In the genomic region with DNA sequence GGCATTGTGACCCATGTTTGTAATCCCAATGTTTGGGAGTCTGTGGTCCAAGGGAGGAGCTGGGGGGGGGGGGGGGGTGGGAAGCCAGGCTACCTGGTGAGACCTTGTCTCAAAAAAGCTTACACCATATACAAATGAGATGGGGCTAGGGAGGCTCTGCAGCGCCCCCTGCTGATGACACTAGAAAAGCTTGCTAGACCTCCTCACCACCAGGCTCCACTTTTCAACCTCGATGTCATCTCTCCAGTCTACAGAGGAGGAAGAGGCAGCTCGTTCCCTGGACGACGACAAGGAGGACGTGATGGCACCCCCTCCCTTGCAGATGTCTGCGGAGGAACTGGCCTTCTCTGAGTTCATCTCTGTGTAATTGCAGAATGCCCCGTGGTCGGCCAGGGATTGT, we compare ENCODE assay signal across 8 mouse cellular contexts. TPM values are rescaled to one million over a fixed set of nuclear protein-coding genes. Genes with fewer than 3 reads are reported as not detected.
DNase-seq lines count a peak whose midpoint lies in the region; ATAC-seq and TF ChIP-seq lines count a peak whose summit lies in the region.

No protein-coding gene starts in this region.

- in situ Hi-C loops in CH12.LX (cut with MboI; ENCODE audit: low pct_ligation_motif_present, low pct_unique_long_range_greater_than_20kb, low sequenced_read_pairs), result no loop called here

- no peak overlapping the region for H3K27ac ChIP-seq in hindbrain, postnatal 0 days
- no peak overlapping the region for H3K27ac ChIP-seq in hindbrain, embryonic 12.5 days
- no peak overlapping the region for H3K27ac ChIP-seq in CH12.LX (ENCODE audit: insufficient read depth, low read depth)
- H3K27ac ChIP-seq in cortical plate, adult 2 months (ENCODE audit: insufficient read depth, low read length), result no peak overlapping the region

- H3K4me1 ChIP-seq in hindbrain, postnatal 0 days (ENCODE audit: insufficient read depth, low read length), result no peaks in the 10 kb centered on the region
- no peaks in the 10 kb centered on the region for H3K4me1 ChIP-seq in hindbrain, embryonic 12.5 days
- H3K4me1 ChIP-seq in CH12.LX (ENCODE audit: control insufficient read depth in 1 of 2, insufficient read depth in 2 of 2), result peaks cover 0 to 2% of the 10 kb centered on the region in 2 experiments; a peak in 2 of 4 replicates
- no peaks in the 10 kb centered on the region for H3K4me1 ChIP-seq in cortical plate, adult 2 months (ENCODE audit: control insufficient read depth, insufficient read depth, low read length)

- TF ChIP-seq POLR2A in CH12.LX (IDR thresholded peaks at IDR 0.05; ENCODE audit: low read depth, low read length), result no peak
- TF ChIP-seq POLR2A in cortical plate, adult 2 months (IDR thresholded peaks at IDR 0.05; ENCODE audit: extremely low read depth, insufficient read depth, low read length), result no peak

- peaks cover 3% of the 10 kb centered on the region; the same call in 1 of the 2 replicates for H3K36me3 ChIP-seq in hindbrain, postnatal 0 days (ENCODE audit: insufficient read depth, low read length)
- H3K36me3 ChIP-seq in hindbrain, embryonic 12.5 days, result peaks cover 3% of the 10 kb centered on the region; the same call in 1 of the 2 replicates
- no peaks in the 10 kb centered on the region for H3K36me3 ChIP-seq in CH12.LX (replicated peaks in 1 of 2; ENCODE audit: control insufficient read depth in 1 of 2, insufficient read depth in 1 of 2, low read length in 1 of 2)

- H3K4me3 ChIP-seq in hindbrain, postnatal 0 days (ENCODE audit: low read length), result no peak overlapping the region
- H3K4me3 ChIP-seq in hindbrain, embryonic 12.5 days, result no peak overlapping the region
- no peak overlapping the region for H3K4me3 ChIP-seq in CH12.LX (replicated peaks in 1 of 3; ENCODE audit: low read depth in 2 of 3, low read length in 2 of 3, poor library complexity in 1 of 3)
- H3K4me3 ChIP-seq in cortical plate, adult 2 months (ENCODE audit: insufficient read depth, low read length), result no peak overlapping the region

- dilution Hi-C loops in CH12.LX (cut with MboI; ENCODE audit: extremely low pct_ligation_motif_present, extremely low pct_unique_long_range_greater_than_20kb, low sequenced_read_pairs), result no loop called here

- no peak overlapping the region for H3K9ac ChIP-seq in hindbrain, postnatal 0 days (replicated peaks; ENCODE audit: low read length)
- no peak overlapping the region for H3K9ac ChIP-seq in hindbrain, embryonic 12.5 days
- H3K9ac ChIP-seq in CH12.LX (ENCODE audit: insufficient read depth, low read depth), result no peak overlapping the region

- H3K4me2 ChIP-seq in hindbrain, postnatal 0 days (ENCODE audit: low read depth, low read length), result no peak overlapping the region
- no peak overlapping the region for H3K4me2 ChIP-seq in hindbrain, embryonic 12.5 days (replicated peaks)
- no peak overlapping the region for H3K4me2 ChIP-seq in CH12.LX (ENCODE audit: insufficient read depth, low read depth, poor library complexity, severe bottlenecking)

- DNase-seq in hindbrain, postnatal 0 days (ENCODE audit: low spot score), result peak; percentile 73
- DNase-seq in CH12.LX (ENCODE audit: extremely low read depth), result peak; percentile 74
- peak; percentile 47 for DNase-seq in WW6 (ENCODE audit: low read depth, low spot score)
- DNase-seq in kidney, postnatal 4 days, result peak; percentile 72 to 74
- peak; percentile 66 for DNase-seq in mesoderm, embryonic 11.5 days (ENCODE audit: low read depth, low spot score)

- 27% methylated on average over 9 of the region's 9 CpGs for WGBS in hindbrain, postnatal 0 days
- WGBS in hindbrain, embryonic 12.5 days, result 23% methylated on average over 9 of the region's 9 CpGs

- TF ChIP-seq CTCF in hindbrain, postnatal 0 days (IDR thresholded peaks at IDR 0.05; ENCODE audit: low read depth), result peak; percentile 68
- TF ChIP-seq CTCF in CH12.LX (conservative IDR thresholded peaks at IDR 0.05 in 1 of 2, IDR thresholded peaks at IDR 0.05 in 1 of 2; ENCODE audit: low read depth in 2 of 2, low read length in 2 of 2), result peak; percentile 67 to 80
- TF ChIP-seq CTCF in cortical plate, adult 2 months (IDR thresholded peaks at IDR 0.05; ENCODE audit: extremely low read depth, insufficient read depth, low read length), result peak; percentile 52

- H3K9me3 ChIP-seq in hindbrain, postnatal 0 days (ENCODE audit: low read length), result no peaks in the 10 kb centered on the region
- H3K9me3 ChIP-seq in hindbrain, embryonic 12.5 days (replicated peaks), result no peaks in the 10 kb centered on the region
- H3K9me3 ChIP-seq in CH12.LX (replicated peaks; ENCODE audit: low read length), result no peaks in the 10 kb centered on the region

- no peaks in the 10 kb centered on the region for H3K27me3 ChIP-seq in hindbrain, postnatal 0 days (ENCODE audit: insufficient read depth, low read length)
- H3K27me3 ChIP-seq in hindbrain, embryonic 12.5 days, result no peaks in the 10 kb centered on the region; the same call in 1 of the 2 replicates
- peaks cover 92% of the 10 kb centered on the region for H3K27me3 ChIP-seq in CH12.LX (replicated peaks)

- TF ChIP-seq RAD21 in CH12.LX (IDR thresholded peaks at IDR 0.05; ENCODE audit: low read depth, low read length), result peak; percentile 40

- TF ChIP-seq EP300 in CH12.LX (IDR thresholded peaks at IDR 0.05; ENCODE audit: low read length), result no peak

- H3K79me2 ChIP-seq in CH12.LX (replicated peaks; ENCODE audit: control insufficient read depth, extremely low read depth, insufficient read depth, poor library complexity, severe bottlenecking), result no peaks in the 10 kb centered on the region

- ATAC-seq in hindbrain, postnatal 0 days, result no peak
- no peak for ATAC-seq in hindbrain, embryonic 12.5 days (ENCODE audit: low FRiP score)
- ATAC-seq in megakaryocyte, adult 5-6 weeks (ENCODE audit: poor library complexity, severe bottlenecking), result no peak

TF ChIP-seq in CH12.LX, 34 proteins besides CTCF, POLR2A, EP300 and RAD21:
- TF ChIP-seq BHLHE40 (IDR thresholded peaks at IDR 0.05; ENCODE audit: low read depth, low read length) (no peak), MAZ (IDR thresholded peaks at IDR 0.05; ENCODE audit: low read depth, low read length) (0 out of 2 replicates have a peak, but pooled peaks have one; percentile 38), ETS1 (conservative IDR thresholded peaks at IDR 0.05; ENCODE audit: low read depth, low read length) (no peak), TBP (conservative IDR thresholded peaks at IDR 0.05; ENCODE audit: low read depth, low read length) (no peak), SMC3 (IDR thresholded peaks at IDR 0.05; ENCODE audit: low read depth, low read length) (peak; percentile 68)

RNA-seq across cellular contexts. Expression of a gene that starts 12.5 kb away (rescaled TPM):
- total RNA-seq in hindbrain, postnatal 0 days (2014; rRNA removed), result 0.05 and 0.29 TPM in 2 replicates
- polyA plus RNA-seq in hindbrain, postnatal 0 days (2015; fragmentation: Nextera tagmentation; extraction: Ambion mirVana), result 0.19 and 0.40 TPM in 2 replicates
- polyA plus RNA-seq in hindbrain, embryonic 12.5 days (2016; fragmentation: Nextera tagmentation; extraction: Ambion mirVana), result 0.12 and 0.43 TPM in 2 replicates
- total RNA-seq in CH12.LX (2012; rRNA removed), result not detected in 2 replicates
- not detected in 2 replicates for total RNA-seq in CH12.LX (2014; rRNA removed)
- polyA plus RNA-seq in CH12.LX (2012; ENCODE audit: insufficient read length, low read depth), result not detected in 2 replicates
- 0.15 and 0.19 TPM in 2 replicates for polyA plus RNA-seq in cortical plate, adult 2 months (2012; rRNA removed)
- 56.1 and 63.1 TPM in 2 replicates for total RNA-seq in megakaryocyte, adult 5-6 weeks (2015)
- total RNA-seq in megakaryocyte, adult 5-6 weeks (2017), result 37.9 and 40.4 TPM in 2 replicates

RNA-seq across cellular contexts. Expression of a gene that starts 25.6 kb away (rescaled TPM):
- total RNA-seq in hindbrain, postnatal 0 days (2014; rRNA removed), result 73.5 and 81.3 TPM in 2 replicates
- polyA plus RNA-seq in hindbrain, postnatal 0 days (2015; fragmentation: Nextera tagmentation; extraction: Ambion mirVana), result 53.8 and 54.1 TPM in 2 replicates
- 35.6 and 36.2 TPM in 2 replicates for polyA plus RNA-seq in hindbrain, embryonic 12.5 days (2016; fragmentation: Nextera tagmentation; extraction: Ambion mirVana)
- total RNA-seq in CH12.LX (2012; rRNA removed) (3.8 and 4.6 TPM in 2 replicates), CH12.LX (2014; rRNA removed) (0.12 and 0.15 TPM in 2 replicates)
- polyA plus RNA-seq in CH12.LX (2012; ENCODE audit: insufficient read length, low read depth), result 0.30 and 0.31 TPM in 2 replicates
- 57.9 and 60.4 TPM in 2 replicates for polyA plus RNA-seq in cortical plate, adult 2 months (2012; rRNA removed)
- total RNA-seq in megakaryocyte, adult 5-6 weeks (2015), result not detected in 2 replicates
- not detected in 2 replicates for total RNA-seq in megakaryocyte, adult 5-6 weeks (2017)

RNA-seq across cellular contexts. Expression of a gene that starts 34.5 kb away (rescaled TPM):
- 49.0 and 49.9 TPM in 2 replicates for total RNA-seq in hindbrain, postnatal 0 days (2014; rRNA removed)
- polyA plus RNA-seq in hindbrain, postnatal 0 days (2015; fragmentation: Nextera tagmentation; extraction: Ambion mirVana), result 25.5 and 26.0 TPM in 2 replicates
- polyA plus RNA-seq in hindbrain, embryonic 12.5 days (2016; fragmentation: Nextera tagmentation; extraction: Ambion mirVana), result 22.0 and 24.1 TPM in 2 replicates
- 1.4 and 3.1 TPM in 2 replicates for total RNA-seq in CH12.LX (2012; rRNA removed)
- total RNA-seq in CH12.LX (2014; rRNA removed), result 0.35 and 0.46 TPM in 2 replicates
- polyA plus RNA-seq in CH12.LX (2012; ENCODE audit: insufficient read length, low read depth), result 0.76 and 0.83 TPM in 2 replicates
- polyA plus RNA-seq in cortical plate, adult 2 months (2012; rRNA removed), result 128 and 133 TPM in 2 replicates
- 0.02 and 0.57 TPM in 2 replicates for total RNA-seq in megakaryocyte, adult 5-6 weeks (2015)
- total RNA-seq in megakaryocyte, adult 5-6 weeks (2017), result 0.11 TPM in 1 of 2 replicates, not detected in the other

RNA-seq across cellular contexts. Expression of a gene that starts 47.3 kb away (rescaled TPM):
- total RNA-seq in hindbrain, postnatal 0 days (2014; rRNA removed), result not detected in 2 replicates
- polyA plus RNA-seq in hindbrain, postnatal 0 days (2015; fragmentation: Nextera tagmentation; extraction: Ambion mirVana), result not detected in 2 replicates
- polyA plus RNA-seq in hindbrain, embryonic 12.5 days (2016; fragmentation: Nextera tagmentation; extraction: Ambion mirVana), result not detected in 2 replicates
- total RNA-seq in CH12.LX (2012; rRNA removed), result not detected in 2 replicates
- total RNA-seq in CH12.LX (2014; rRNA removed), result not detected in 2 replicates
- polyA plus RNA-seq in CH12.LX (2012; ENCODE audit: insufficient read length, low read depth), result not detected in 2 replicates
- polyA plus RNA-seq in cortical plate, adult 2 months (2012; rRNA removed), result not detected in 2 replicates
- not detected in 2 replicates for total RNA-seq in megakaryocyte, adult 5-6 weeks (2015)
- not detected in 2 replicates for total RNA-seq in megakaryocyte, adult 5-6 weeks (2017)

RNA-seq across cellular contexts. Expression of a gene that starts 53.8 kb away (rescaled TPM):
- 25.8 and 42.9 TPM in 2 replicates for total RNA-seq in hindbrain, postnatal 0 days (2014; rRNA removed)
- 5.7 and 9.5 TPM in 2 replicates for polyA plus RNA-seq in hindbrain, postnatal 0 days (2015; fragmentation: Nextera tagmentation; extraction: Ambion mirVana)
- 3.3 and 5.5 TPM in 2 replicates for polyA plus RNA-seq in hindbrain, embryonic 12.5 days (2016; fragmentation: Nextera tagmentation; extraction: Ambion mirVana)
- total RNA-seq in CH12.LX (2012; rRNA removed) (not detected in 2 replicates), CH12.LX (2014; rRNA removed) (not detected in 2 replicates)
- not detected in 2 replicates for polyA plus RNA-seq in CH12.LX (2012; ENCODE audit: insufficient read length, low read depth)
- not detected in 2 replicates for polyA plus RNA-seq in cortical plate, adult 2 months (2012; rRNA removed)
- total RNA-seq in megakaryocyte, adult 5-6 weeks (2015), result not detected in 2 replicates
- total RNA-seq in megakaryocyte, adult 5-6 weeks (2017), result not detected in 2 replicates

Comparison
In these comparisons a context has a peak if more than half of its experiments do, and no peak if none do; other contexts are left out.
1. RNA of a gene that starts 25.6 kb away (polyA plus RNA-seq): 57.9 to 60.4 TPM in cortical plate, adult 2 months, 53.8 to 54.1 TPM in hindbrain, postnatal 0 days and 35.6 to 36.2 TPM in hindbrain, embryonic 12.5 days; 0.30 to 0.31 TPM in CH12.LX; every median in the first group is over 10 times any median in the second.
2. RNA of a gene that starts 34.5 kb away (polyA plus RNA-seq): 128 to 133 TPM in cortical plate, adult 2 months, 25.5 to 26.0 TPM in hindbrain, postnatal 0 days and 22.0 to 24.1 TPM in hindbrain, embryonic 12.5 days; 0.76 to 0.83 TPM in CH12.LX; every median in the first group is over 10 times any median in the second.
3. Peak in every context shown above with its lines, with median percentiles within 50 percentile points of each other: DNase-seq and CTCF ChIP-seq.